Mouse (Mus musculus) stomach, postnatal 0 days (tissue): ENCODE results near the gene Kri1.

ENCODE experiments used
- CTCF ChIP-seq: IDR thresholded peaks from 2 replicates; pipeline ENCODE4 v1.5.1; 2016; ENCODE audit warnings: antibody characterized with exemption, low read depth, mild to moderate bottlenecking, moderate library complexity
- EP300 ChIP-seq: optimal IDR thresholded peaks from 2 replicates; pipeline ENCODE3; 2016; ENCODE audit warnings: antibody characterized with exemption

DNA sequence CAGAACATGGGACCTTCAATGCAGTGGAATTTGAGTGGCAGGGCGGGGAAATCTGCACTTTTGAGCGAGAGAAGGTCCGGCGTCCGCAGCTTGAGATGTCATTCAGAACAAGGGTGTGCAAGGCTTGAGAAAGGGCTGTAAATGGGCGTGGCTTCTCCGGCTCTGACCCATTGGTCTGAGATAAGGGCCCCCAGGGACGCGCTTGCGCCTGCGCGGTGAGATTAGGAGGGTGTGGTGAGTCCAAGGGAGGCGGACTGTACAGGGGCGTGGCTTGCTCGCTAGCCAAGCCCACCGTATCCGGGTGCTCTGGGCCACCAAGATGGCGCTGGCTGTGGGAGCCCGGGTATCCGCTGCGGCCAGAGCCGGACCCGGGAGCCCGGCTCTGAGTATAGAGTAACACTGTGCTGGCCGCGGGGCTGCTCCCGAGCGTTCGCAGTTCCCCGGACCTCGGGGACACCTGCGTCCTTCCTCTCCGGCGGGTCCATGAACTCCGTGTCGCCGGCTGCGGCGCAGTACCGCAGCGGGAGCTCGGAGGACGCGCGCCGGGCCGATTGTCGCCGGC is 22.7 kb downstream of the Kri1 start, which contains the start of gene Atg4d:
- no peak for TF ChIP-seq CTCF
- TF ChIP-seq EP300: no peak
